Mouse (Mus musculus) liver, embryonic 16.5 days (tissue): ENCODE data around the gene Bloc1s2. TPM values are rescaled to one million over a fixed set of nuclear protein-coding genes. Genes with fewer than 3 reads are reported as not detected.

Experiments
- ATAC-seq: fragments of 200-750 bp; cut with Nextera tagmentation; 2 replicates; pipeline ENCODE4 v1.8.0; 2017; ENCODE audit warnings: low read depth, mild to moderate bottlenecking, moderate number of reproducible peaks, moderate library complexity
- H3K27ac ChIP-seq: fragments of 300-500 bp; sonication (generic); 2 replicates; pipeline ENCODE4 v1.5.1; 2014; ENCODE audit warnings: mild to moderate bottlenecking, low read length
- H3K27me3 ChIP-seq: fragments of 300-500 bp; sonication (generic); 2 replicates; pipeline ENCODE4 v1.6.1; 2014; ENCODE audit warnings: low read depth, low read length, mixed read lengths; ENCODE audit not compliant: control insufficient read depth, insufficient read depth
- H3K36me3 ChIP-seq: fragments of 300-500 bp; sonication (generic); 2 replicates; pipeline ENCODE4 v1.6.1; 2014; ENCODE audit warnings: mild to moderate bottlenecking; ENCODE audit not compliant: control insufficient read depth, insufficient read depth
- H3K4me1 ChIP-seq: fragments of 300-500 bp; sonication (generic); 2 replicates; pipeline ENCODE4 v1.6.1; 2014; ENCODE audit warnings: low read depth, low read length, mixed read lengths; ENCODE audit not compliant: control insufficient read depth
- H3K4me2 ChIP-seq: fragments of 300-500 bp; sonication (generic); 2 replicates; pipeline ENCODE4 v1.6.1; 2014; ENCODE audit warnings: low read depth, low read length, mixed read lengths
- H3K4me3 ChIP-seq: fragments of 300-500 bp; sonication (generic); 2 replicates; pipeline ENCODE4 v1.5.1; 2014; ENCODE audit warnings: low read depth, mild to moderate bottlenecking, low read length
- H3K9ac ChIP-seq: fragments of 300-500 bp; sonication (generic); 2 replicates; pipeline ENCODE4 v1.6.1; 2014; ENCODE audit warnings: low read depth, low read length
- H3K9me3 ChIP-seq: fragments of 300-500 bp; sonication (generic); replicated peaks from 2 replicates; pipeline ENCODE4 v1.6.1; 2016; ENCODE audit warnings: low read length; ENCODE audit not compliant: control insufficient read depth
- WGBS: fragments of 180-500 bp; shearing (Covaris S2); extraction: QIAGEN DNeasy Blood & Tissue Kit; methylation state at CpG from one replicate; pipeline ENCODE4 v1.1.7; 2014; ENCODE audit not compliant: insufficient replicate concordance; 5-methylcytosine and 5-hydroxymethylcytosine counted together
- polyA plus RNA-seq: library from polyadenylated mRNA; unstranded; fragments of >200 nt; fragmentation: Nextera tagmentation; extraction: Ambion mirVana; gene quantifications from 2 replicates; pipeline ENCODE4 v1.2.1, GENCODE M21; 2015

Bloc1s2 gene
- 27.0 and 30.0 TPM in 2 replicates for polyA plus RNA-seq

DNA sequence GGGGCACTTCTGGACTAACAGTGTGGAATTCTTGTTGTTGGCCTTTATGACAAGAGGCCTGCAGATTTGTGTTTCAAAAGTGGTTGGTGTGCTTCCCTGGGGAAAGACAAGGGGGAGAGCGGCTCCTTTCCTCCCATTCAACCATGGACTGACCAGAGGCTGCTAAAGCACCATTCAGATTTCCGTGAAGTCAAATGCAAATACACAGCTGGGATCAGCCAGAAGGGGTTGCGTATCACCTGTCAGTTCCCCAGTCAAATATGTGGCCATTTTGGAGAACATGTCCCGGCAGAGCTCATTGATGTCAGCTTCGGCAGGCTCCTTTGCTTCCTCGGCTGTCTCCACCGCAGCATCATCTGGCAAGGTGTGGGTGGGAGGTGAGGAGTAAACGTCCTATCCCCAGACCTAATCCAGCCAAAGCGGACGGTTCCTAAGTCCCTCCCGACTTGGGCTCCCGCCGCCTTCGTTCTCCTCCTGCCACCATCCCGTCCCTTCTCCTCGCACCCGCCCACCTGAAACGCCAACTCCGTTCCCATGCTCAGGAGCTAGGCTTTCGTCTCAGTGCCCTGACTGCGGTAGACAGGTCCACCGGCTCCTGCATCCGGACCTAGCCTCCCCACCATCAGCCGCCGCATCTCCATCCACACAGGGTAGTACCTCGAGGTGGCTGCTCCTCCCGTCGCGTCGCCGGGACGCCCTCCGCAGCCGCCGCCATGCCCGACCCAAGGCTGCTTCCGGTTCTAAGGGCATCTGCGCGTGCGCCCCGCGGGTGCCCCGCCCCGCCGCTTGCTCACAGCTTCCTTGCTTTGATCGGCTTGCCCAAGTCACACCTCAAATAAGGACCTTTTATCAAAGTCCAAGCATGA lies at the start of gene Bloc1s2:
Bloc1s2 (minus strand) TSS at position 745 of the 866 bp plus-strand sequence.
- Histone ChIP-seq H3K9ac (peak within 1 kb of the TSS; percentile 76), H3K36me3 (peaks cover 11% of the 10 kb centered on the region), H3K27ac (no peak within 1 kb of the TSS), H3K4me2 (peak within 1 kb of the TSS; percentile 69), H3K4me1 (peaks cover 18% of the 10 kb centered on the region), H3K9me3 (no peaks in the 10 kb centered on the region), H3K27me3 (no peaks in the 10 kb centered on the region), H3K4me3 (peak within 1 kb of the TSS; percentile 80)
- ATAC-seq = peak; percentile 88
- WGBS = 3% methylated on average over 46 of the region's 46 CpGs

DNA sequence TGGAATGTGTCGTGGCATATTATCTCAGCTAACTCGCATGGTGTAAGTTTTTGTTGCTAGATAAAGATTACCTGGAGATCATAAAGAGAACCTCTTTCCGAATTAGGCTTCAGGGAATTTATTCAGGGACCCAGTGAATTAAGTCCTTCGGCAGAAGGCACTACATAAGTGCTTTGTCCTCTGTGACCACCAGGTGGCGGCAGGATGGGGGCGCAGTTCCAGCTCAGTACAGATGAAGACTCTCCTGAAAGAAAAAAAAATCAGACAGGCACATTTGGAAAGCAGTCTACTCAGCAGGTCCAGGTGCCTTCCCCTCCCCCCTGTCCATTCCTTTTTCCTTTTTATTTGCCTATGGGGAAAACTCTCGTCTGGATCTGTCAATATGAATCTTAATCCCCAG lies 48.9 kb upstream of the Bloc1s2 start:
- ATAC-seq = no peak
- H3K27me3 ChIP-seq = no peaks in the 10 kb centered on the region
- no peak overlapping the region for H3K9ac ChIP-seq
- H3K4me2 ChIP-seq = no peak overlapping the region
- no peaks in the 10 kb centered on the region for H3K4me1 ChIP-seq
- 17% methylated on average over 7 of the region's 7 CpGs for WGBS
- no peaks in the 10 kb centered on the region for H3K36me3 ChIP-seq
- no peaks in the 10 kb centered on the region for H3K9me3 ChIP-seq
- no peak overlapping the region for H3K4me3 ChIP-seq
- H3K27ac ChIP-seq = no peak overlapping the region

DNA sequence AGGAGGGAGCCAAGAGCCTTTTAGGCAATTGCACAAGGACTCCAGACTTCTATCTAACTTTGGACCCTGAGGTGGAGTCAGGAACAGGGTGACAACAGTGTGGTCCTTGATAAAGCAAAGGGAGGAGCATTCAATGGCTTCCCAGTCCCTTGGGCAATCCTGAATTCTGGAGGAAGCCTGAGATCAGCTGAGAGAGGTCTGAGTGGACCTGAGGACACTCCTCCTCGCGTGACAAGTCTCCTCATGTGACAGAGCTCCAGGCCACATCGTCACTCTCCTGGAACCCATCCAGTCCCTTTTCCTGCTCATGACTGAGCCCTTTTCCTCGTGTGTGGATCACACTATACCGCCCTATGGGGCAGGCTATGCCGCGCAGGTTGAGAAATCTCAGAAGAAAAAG lies 47.7 kb upstream of the Bloc1s2 start:
- no peaks in the 10 kb centered on the region for H3K36me3 ChIP-seq
- no peaks in the 10 kb centered on the region for H3K9me3 ChIP-seq
- H3K27ac ChIP-seq = no peak overlapping the region
- H3K4me2 ChIP-seq = no peak overlapping the region
- H3K4me1 ChIP-seq = no peaks in the 10 kb centered on the region
- H3K4me3 ChIP-seq = no peak overlapping the region
- WGBS = 65% methylated on average over 7 of the region's 7 CpGs
- no peaks in the 10 kb centered on the region for H3K27me3 ChIP-seq
- no peak overlapping the region for H3K9ac ChIP-seq
- no peak for ATAC-seq

DNA sequence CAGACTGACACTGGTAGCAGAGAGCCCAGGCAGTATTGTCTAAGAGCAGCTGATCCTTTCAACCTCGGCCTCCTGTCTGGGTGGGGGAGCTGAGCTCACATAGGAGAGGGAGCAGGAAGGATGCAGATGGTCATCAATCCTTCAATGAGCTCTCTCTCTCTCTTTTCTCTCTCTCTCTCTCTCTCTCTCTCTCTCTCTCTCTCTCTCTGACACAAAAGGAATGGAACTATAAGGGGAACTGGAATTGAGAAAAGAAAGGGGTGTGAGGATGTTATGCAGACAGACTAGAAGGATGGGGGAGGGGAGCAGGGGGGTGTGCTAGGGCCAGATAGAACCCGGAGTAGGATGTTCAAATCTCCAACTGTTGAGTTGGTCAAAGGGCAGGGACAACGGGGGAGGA lies 46.1 kb upstream of the Bloc1s2 start, which contains the start of gene Pkd2l1:
Pkd2l1 (minus strand) TSS at position 101 of the 400 bp plus-strand sequence.
- Histone ChIP-seq H3K36me3 (no peaks in the 10 kb centered on the region), H3K4me1 (no peaks in the 10 kb centered on the region), H3K4me2 (no peak within 1 kb of the TSS), H3K9ac (no peak within 1 kb of the TSS), H3K4me3 (no peak within 1 kb of the TSS), H3K9me3 (no peaks in the 10 kb centered on the region), H3K27ac (no peak within 1 kb of the TSS), H3K27me3 (no peaks in the 10 kb centered on the region)
- ATAC-seq = no peak
- WGBS = 15% methylated on average over 3 of the region's 3 CpGs

DNA sequence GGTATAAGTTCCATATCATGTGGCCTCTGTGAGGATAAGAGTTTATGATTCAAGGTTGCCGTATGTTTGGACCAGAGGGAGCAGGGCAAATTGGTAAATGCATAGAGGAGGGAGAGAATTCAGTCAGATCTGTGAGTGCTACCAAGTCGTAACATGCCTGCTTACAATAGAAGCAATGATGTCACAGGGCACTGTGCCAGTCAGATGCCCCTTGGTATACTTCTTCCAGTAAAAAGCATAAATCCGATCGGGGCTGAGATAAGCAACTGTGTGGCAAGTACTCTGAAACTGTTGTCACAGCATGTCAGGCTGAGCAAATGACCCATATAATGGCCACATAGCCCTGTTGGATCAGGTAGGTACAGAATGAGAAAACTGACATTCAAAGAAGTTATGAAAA lies 42.8 kb upstream of the Bloc1s2 start:
- H3K4me1 ChIP-seq = no peaks in the 10 kb centered on the region
- no peak overlapping the region for H3K4me3 ChIP-seq
- H3K9me3 ChIP-seq = no peaks in the 10 kb centered on the region
- H3K36me3 ChIP-seq = no peaks in the 10 kb centered on the region
- 70% methylated on average over 4 of the region's 4 CpGs for WGBS
- no peak overlapping the region for H3K9ac ChIP-seq
- no peak overlapping the region for H3K27ac ChIP-seq
- H3K4me2 ChIP-seq = no peak overlapping the region
- H3K27me3 ChIP-seq = no peaks in the 10 kb centered on the region
- ATAC-seq = no peak

DNA sequence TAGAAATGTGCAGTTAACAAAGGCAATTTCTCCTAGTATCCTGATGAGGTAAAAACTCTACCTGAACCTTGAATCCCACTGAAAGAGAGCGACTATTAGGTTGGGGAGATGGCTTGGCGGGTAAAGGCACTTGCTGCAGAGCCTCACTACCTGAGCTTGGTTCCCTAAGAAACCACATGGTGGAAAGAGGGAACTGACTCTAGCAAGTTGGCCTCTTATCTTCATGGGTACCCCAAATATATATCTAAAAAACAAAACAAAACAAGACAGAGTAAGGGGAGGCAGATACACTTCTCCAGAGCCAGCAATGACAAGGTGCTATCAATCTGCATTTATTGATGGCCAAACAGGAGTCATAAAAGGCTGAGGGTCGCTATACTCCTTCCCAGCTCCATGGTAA lies 37.7 kb upstream of the Bloc1s2 start:
- Histone ChIP-seq H3K9ac (no peak overlapping the region), H3K4me1 (no peaks in the 10 kb centered on the region), H3K9me3 (no peaks in the 10 kb centered on the region), H3K4me2 (no peak overlapping the region), H3K36me3 (no peaks in the 10 kb centered on the region), H3K27me3 (no peaks in the 10 kb centered on the region), H3K4me3 (no peak overlapping the region), H3K27ac (no peak overlapping the region)
- ATAC-seq = no peak
- 51% methylated on average over 3 of the region's 3 CpGs for WGBS

DNA sequence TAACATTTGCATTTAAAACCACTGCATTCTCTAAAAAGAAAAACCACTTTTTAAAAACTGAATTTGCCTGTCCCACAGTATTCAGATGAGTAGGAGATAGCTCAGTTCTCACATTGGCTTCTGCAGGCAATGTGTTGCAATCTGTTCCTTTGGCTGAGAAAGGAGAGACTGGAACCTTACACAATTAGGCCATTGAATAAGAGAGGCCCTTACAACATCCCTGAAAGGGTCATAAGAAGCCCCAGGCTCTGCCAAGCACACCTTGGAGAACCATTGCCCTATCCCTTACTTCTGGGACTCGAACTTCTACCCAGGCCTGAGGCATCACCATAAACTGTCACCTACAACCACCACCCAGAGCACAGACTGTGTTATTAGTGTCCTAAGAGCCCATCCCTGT lies 34.3 kb upstream of the Bloc1s2 start:
- Histone ChIP-seq H3K27me3 (no peaks in the 10 kb centered on the region), H3K27ac (no peak overlapping the region), H3K4me2 (no peak overlapping the region), H3K4me1 (no peaks in the 10 kb centered on the region), H3K36me3 (no peaks in the 10 kb centered on the region), H3K9me3 (no peaks in the 10 kb centered on the region), H3K4me3 (no peak overlapping the region), H3K9ac (no peak overlapping the region)
- 48% methylated on average over 1 of the region's 1 CpGs for WGBS
- no peak for ATAC-seq

DNA sequence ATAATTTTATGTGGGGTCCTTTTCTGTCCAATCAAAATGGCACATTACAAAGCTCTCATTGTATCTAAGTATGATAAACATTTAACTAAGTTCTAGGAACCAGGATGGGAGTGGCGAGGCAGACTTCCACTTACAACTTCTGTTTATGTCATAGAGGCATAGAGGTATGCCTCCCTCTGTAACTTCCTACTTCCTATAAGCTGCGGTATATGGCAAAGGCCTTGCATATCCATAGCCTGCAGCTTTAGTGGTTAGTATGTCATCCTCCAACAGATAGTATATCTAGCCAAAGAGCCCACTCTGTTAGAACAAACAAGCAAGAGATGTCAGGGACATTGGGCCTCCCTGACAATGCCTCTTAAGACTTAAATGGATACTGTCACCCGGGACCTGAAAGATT lies 30.5 kb upstream of the Bloc1s2 start:
- WGBS = 51% methylated on average over 3 of the region's 3 CpGs
- no peaks in the 10 kb centered on the region for H3K4me1 ChIP-seq
- no peak overlapping the region for H3K9ac ChIP-seq
- no peaks in the 10 kb centered on the region for H3K36me3 ChIP-seq
- no peak for ATAC-seq
- no peak overlapping the region for H3K4me3 ChIP-seq
- H3K4me2 ChIP-seq = no peak overlapping the region
- H3K27me3 ChIP-seq = no peaks in the 10 kb centered on the region
- H3K27ac ChIP-seq = no peak overlapping the region
- no peaks in the 10 kb centered on the region for H3K9me3 ChIP-seq

DNA sequence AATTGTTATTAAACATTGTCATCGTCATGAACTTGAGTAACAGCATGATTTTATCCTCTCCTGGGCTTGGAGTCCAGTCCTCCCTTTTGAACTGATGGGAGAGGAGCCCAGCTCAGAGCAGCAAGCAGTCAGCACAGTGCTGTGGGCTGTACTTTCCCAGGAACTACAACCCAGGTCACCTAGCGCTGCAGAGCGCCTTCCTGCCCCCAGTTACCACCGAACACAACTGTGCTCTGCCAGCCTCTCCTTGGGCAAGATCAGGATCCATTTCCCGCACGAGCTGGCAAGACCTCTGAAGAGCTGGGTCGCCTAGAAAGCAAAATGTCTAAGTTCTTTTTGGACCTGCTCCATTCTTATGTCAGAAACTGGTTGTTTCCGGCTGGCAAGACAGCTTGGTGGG lies 28.6 kb upstream of the Bloc1s2 start:
- H3K27ac ChIP-seq = no peak overlapping the region
- WGBS = 50% methylated on average over 8 of the region's 8 CpGs
- H3K9ac ChIP-seq = no peak overlapping the region
- no peak overlapping the region for H3K4me2 ChIP-seq
- no peaks in the 10 kb centered on the region for H3K36me3 ChIP-seq
- no peaks in the 10 kb centered on the region for H3K9me3 ChIP-seq
- H3K27me3 ChIP-seq = no peaks in the 10 kb centered on the region
- ATAC-seq = no peak
- H3K4me3 ChIP-seq = no peak overlapping the region
- H3K4me1 ChIP-seq = no peaks in the 10 kb centered on the region
